Mouse (Mus musculus) right cerebral cortex, postnatal 36 days (tissue): ENCODE results near the gene Ctf2.

Source experiments
- DNase-seq, 2 experiments: peaks; one replicate each; pipeline ENCODE4 v3.0.0; 2022; ENCODE audit warnings: low spot score in 2 of 2, mixed read lengths in 1 of 2

The Ctf2 gene

DNA sequence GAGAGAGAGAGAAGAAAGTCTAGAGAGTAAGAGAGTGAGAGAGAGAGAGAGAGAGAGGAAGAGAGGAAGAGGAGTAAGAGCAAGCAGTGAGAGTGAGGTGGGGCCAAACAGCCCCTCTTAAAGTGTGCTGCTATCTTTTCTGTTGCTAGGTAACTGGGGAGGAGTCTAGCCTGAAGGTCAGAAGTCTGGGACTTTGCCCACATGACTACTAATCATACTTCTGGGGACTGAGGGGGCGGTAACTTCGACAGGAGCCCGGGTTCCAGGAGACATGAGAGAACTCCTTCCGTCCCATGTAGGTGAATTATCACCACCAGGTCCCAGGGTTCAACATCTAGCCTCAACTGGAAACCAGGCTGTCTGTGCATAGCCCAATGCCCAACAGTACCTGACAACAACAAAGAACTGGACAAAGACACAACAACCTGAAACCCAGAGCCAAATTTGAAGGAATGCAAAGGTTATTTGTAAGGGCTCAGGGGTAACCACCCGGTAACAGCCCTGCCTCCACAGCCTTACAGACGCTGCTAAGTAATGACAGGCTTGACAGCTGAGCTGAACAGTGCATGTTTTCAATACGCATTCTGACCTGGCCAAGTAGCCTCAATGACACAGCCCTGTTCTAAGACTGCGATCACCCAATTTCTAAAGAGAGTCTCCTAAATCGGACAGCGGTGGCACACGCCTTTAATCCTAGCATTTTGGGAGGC is 45.1 kb downstream of the Ctf2 start:
- DNase-seq, result no peak

GRCm38 (mm10) chr7:127685304-127686018 is 46.5 kb downstream of the Ctf2 start:
- DNase-seq, result peak in 1 of 2 experiments; percentile 12

GRCm38 (mm10) chr7:127681888-127682553 is 49.9 kb downstream of the Ctf2 start:
- no peak for DNase-seq

GRCm38 (mm10) chr7:127680541-127680940 is 51.4 kb downstream of the Ctf2 start:
- DNase-seq, result no peak

- DNase-seq, result no peak
Measured at GRCm38 (mm10) chr7:127678811-127679210, 53.2 kb downstream of the Ctf2 start.

- DNase-seq, result no peak
Measured at GRCm38 (mm10) chr7:127677609-127678008, 54.4 kb downstream of the Ctf2 start.

DNA sequence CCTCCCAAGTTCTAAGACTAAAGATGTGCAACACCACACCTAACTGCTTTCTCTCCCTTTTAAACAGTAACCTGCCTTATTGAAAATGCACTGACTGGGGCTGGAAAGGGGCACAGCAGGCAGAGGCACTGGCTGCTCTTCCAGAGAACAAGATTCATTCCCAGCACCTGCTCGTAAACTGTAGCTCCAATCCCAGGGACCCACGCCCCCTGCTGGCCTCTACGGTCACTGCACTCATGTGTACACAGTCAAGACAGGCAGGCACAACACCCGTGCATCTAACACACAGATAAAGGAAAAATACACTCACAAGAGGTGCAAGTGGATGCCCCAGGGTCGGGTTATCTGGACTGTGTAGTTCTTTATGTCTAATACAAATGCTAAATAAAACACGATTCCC is 54.9 kb downstream of the Ctf2 start:
- no peak for DNase-seq

DNA sequence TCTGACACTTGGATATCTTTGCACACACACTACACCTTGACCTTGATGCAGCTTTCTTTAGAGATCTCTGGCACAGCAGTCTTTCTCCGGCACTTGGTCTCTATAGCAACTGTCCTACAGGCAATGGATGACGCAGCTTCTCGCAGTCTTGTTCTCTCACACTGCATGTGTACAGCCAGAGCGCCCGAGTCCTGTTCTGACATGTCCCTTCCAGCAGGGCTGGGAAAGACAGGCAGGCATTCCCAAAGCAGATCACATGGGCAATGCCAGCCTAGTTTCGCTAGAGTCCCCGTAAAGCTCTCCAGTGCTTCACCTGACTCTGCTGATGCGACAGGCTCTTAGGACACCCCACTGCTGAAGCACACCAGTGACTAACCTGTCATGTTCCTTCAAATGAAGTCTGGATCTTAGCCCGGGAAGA is 56.6 kb downstream of the Ctf2 start:
- peak in 1 of 2 experiments; percentile 50 for DNase-seq

GRCm38 (mm10) chr7:127674977-127675376 is 57.0 kb downstream of the Ctf2 start:
- DNase-seq, result peak; percentile 79 to 86

GRCm38 (mm10) chr7:127672776-127673175 is 59.2 kb downstream of the Ctf2 start:
- DNase-seq, result no peak

DNA sequence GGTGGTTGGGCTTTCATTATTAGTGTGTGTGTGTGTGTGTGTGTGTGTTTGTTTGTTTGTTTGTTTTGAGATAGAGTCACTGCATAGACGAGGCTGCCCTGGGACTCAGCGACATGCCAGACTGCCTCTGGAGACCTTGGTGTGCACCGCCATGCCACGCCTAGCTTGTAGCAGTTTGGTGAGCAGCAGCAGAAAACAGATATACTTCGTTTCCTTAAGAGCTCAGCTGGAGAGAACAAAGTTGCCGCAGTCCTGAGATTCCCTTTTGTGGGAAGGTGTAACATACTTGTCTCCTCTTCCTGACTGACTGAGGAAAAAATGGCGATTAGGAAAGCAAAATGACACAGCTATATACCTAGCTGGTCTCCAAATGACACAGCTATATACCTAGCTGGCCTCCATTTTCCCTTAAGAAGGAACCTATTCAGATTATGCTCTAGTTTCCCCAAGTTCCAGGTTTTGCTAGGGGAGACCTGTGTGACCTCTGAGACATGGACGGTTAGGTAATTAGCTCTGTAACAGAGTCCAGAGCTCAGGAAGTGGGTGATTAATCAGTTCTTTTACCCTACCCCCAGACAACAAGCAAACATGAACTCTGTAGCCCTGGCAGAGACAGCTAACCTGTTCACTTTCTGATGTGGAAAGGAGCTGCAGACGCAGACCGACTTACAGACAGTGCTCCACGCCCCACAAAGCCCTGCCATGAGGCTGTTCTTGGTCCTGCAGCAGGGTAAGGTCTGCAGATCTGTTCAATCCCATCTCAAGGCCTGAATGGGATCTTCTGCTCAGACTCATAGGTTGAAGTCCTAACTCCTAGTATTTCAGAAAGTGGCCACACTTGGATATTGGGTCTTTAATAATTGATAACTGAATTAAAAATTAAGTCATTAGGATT is 59.8 kb downstream of the Ctf2 start:
- DNase-seq, result no peak
